ENCODE assay signal across 21 mouse cellular contexts in the genomic region with DNA sequence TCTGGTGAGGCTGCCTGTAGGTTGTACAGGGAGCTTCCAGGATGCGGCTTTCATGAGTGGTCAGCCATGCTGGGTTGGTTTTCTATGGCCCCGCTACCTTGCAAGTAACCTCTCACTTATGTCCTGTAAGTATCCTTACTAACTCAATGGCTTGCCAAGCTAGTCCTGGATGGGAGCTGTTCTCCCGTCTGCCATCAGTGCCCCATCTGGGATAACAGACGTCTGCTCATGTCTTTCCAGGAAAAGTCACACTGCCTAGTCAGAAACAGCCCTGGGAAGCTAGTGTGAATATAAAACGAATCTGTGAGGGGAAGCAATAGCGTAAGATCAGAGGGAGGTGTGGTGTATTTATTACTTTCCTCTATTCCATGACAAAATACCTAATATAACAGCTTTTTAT.
DNase-seq lines count a peak whose midpoint lies in the region; ATAC-seq and TF ChIP-seq lines count a peak whose summit lies in the region.
"Had no signal": no experiment of that assay in that cellular context is flagged by ENCODE, and none has a peak within 500 bp of the region (broad histone marks: within the 10 kb centered on the region; RNA-seq: fewer than 3 reads in every experiment).

No protein-coding gene starts in this region.

- H3K27ac ChIP-seq in forebrain, embryonic 12.5 days = peak overlapping the region; percentile 37; the same call in 1 of the 2 replicates
- no peak overlapping the region for H3K27ac ChIP-seq in forebrain, postnatal 0 days (ENCODE audit: low read depth, low read length)
- H3K27ac ChIP-seq: embryonic facial prominence, embryonic 15.5 days; heart, embryonic 10.5 days; liver, embryonic 14.5 days; lung, embryonic 15.5 days; midbrain, embryonic 10.5 days; neural tube, embryonic 12.5 days had no signal

- DNase-seq in heart, adult 11 months = peak; percentile 43
- DNase-seq in heart, postnatal 4 days = no peak
- peak; percentile 85 for DNase-seq in forebrain, postnatal 0 days
- DNase-seq in layer of hippocampus, postnatal 10 days (ENCODE audit: low spot score in 2 of 2) = peak; percentile 39 to 57
- DNase-seq in natural killer cell, adult 2 months (ENCODE audit: low spot score in 2 of 2) = no peak
- no peak for DNase-seq in MN1 (ENCODE audit: low spot score)
- no peak for DNase-seq in urinary bladder, adult 2 months (ENCODE audit: low spot score)
- DNase-seq: adrenal gland, postnatal 36 days; B cell, adult 2 months; cerebellum, adult 9-11 months; kidney, postnatal 4 days; lung, postnatal 4 days; right cerebral cortex, adult 18-20 months; thymus, adult 18-20 months had no signal

- H3K9ac ChIP-seq in forebrain, embryonic 12.5 days = no peak overlapping the region
- no peak overlapping the region for H3K9ac ChIP-seq in forebrain, postnatal 0 days
- H3K9ac ChIP-seq: embryonic facial prominence, embryonic 15.5 days; liver, embryonic 14.5 days; lung, embryonic 15.5 days; neural tube, embryonic 12.5 days had no signal

- no peaks in the 10 kb centered on the region for H3K36me3 ChIP-seq in forebrain, embryonic 12.5 days (replicated peaks)
- H3K36me3 ChIP-seq in forebrain, postnatal 0 days (ENCODE audit: insufficient read depth) = no peaks in the 10 kb centered on the region
- H3K36me3 ChIP-seq: embryonic facial prominence, embryonic 15.5 days; heart, embryonic 10.5 days; lung, embryonic 15.5 days; midbrain, embryonic 10.5 days; neural tube, embryonic 12.5 days had no signal

- TF ChIP-seq CTCF in forebrain, postnatal 0 days (IDR thresholded peaks at IDR 0.05; ENCODE audit: low read depth) = no peak

- 69% methylated on average over 6 of the region's 6 CpGs for WGBS in forebrain, embryonic 12.5 days
- WGBS in forebrain, postnatal 0 days = 49% methylated on average over 6 of the region's 6 CpGs

- no peak overlapping the region for H3K4me3 ChIP-seq in forebrain, embryonic 12.5 days (replicated peaks)
- no peak overlapping the region for H3K4me3 ChIP-seq in forebrain, postnatal 0 days (ENCODE audit: low read depth, low read length)
- H3K4me3 ChIP-seq: embryonic facial prominence, embryonic 15.5 days; heart, embryonic 10.5 days; lung, embryonic 15.5 days; midbrain, embryonic 10.5 days; neural tube, embryonic 12.5 days had no signal

- H3K27me3 ChIP-seq in forebrain, embryonic 12.5 days = no peaks in the 10 kb centered on the region
- H3K27me3 ChIP-seq in forebrain, postnatal 0 days (ENCODE audit: insufficient read depth, low read length) = no peaks in the 10 kb centered on the region
- H3K27me3 ChIP-seq: embryonic facial prominence, embryonic 15.5 days; lung, embryonic 15.5 days; neural tube, embryonic 12.5 days had no signal

- H3K4me1 ChIP-seq in forebrain, embryonic 12.5 days = peaks cover 19% of the 10 kb centered on the region
- H3K4me1 ChIP-seq in forebrain, postnatal 0 days (ENCODE audit: insufficient read depth) = 0 out of 2 replicates have a peak, but pooled peaks cover 6% of the 10 kb centered on the region
- H3K4me1 ChIP-seq: embryonic facial prominence, embryonic 15.5 days; heart, embryonic 10.5 days; lung, embryonic 15.5 days had no signal

- no peak overlapping the region for H3K4me2 ChIP-seq in forebrain, embryonic 12.5 days
- no peak overlapping the region for H3K4me2 ChIP-seq in forebrain, postnatal 0 days (ENCODE audit: low read depth)
- H3K4me2 ChIP-seq: embryonic facial prominence, embryonic 15.5 days; lung, embryonic 15.5 days; neural tube, embryonic 12.5 days had no signal

- no peak for ATAC-seq in forebrain, embryonic 12.5 days (ENCODE audit: low FRiP score)
- peak; percentile 84 for ATAC-seq in forebrain, postnatal 0 days

- H3K9me3 ChIP-seq in forebrain, embryonic 12.5 days = no peaks in the 10 kb centered on the region
- H3K9me3 ChIP-seq in forebrain, postnatal 0 days (ENCODE audit: low read length) = no peaks in the 10 kb centered on the region
- H3K9me3 ChIP-seq: embryonic facial prominence, embryonic 15.5 days; heart, embryonic 10.5 days; lung, embryonic 15.5 days; midbrain, embryonic 10.5 days; neural tube, embryonic 12.5 days had no signal

Comparison
In these comparisons a context has a peak if more than half of its experiments do, and no peak if none do; other contexts are left out.
1. DNase-seq: peak in heart, adult 11 months (single experiment), forebrain, postnatal 0 days (single experiment) and layer of hippocampus, postnatal 10 days (2 of 2); none in heart, postnatal 4 days (single experiment), natural killer cell, adult 2 months (0 of 2), MN1 (single experiment) and urinary bladder, adult 2 months (single experiment).